Mouse (Mus musculus) adrenal gland, postnatal 14 days (tissue): Measurements from ENCODE around the gene Socs3. TPM values are rescaled to one million over a fixed set of nuclear protein-coding genes. Genes with fewer than 3 reads are reported as not detected.
A peak's percentile ranks its signal among the peaks of the same experiment; 100 is the strongest.

Source experiments
- DNase-seq: peaks from one replicate; pipeline ENCODE4 v3.0.0; 2021; ENCODE audit warnings: mixed read lengths
- long read RNA-seq, 2 experiments: library from polyadenylated mRNA; stranded (forward); transcript quantifications; one replicate each; pipeline ENCODE4 v2.0.0; 2021
- total RNA-seq: library from RNA; stranded (reverse); gene quantifications from 2 replicates; pipeline ENCODE4 v1.2.3, GENCODE M21; 2021

Gene Socs3
- total RNA-seq, result 4.8 and 6.5 TPM in 2 replicates
- long read RNA-seq, experiment 1, transcript Socs3-201 (2 exons, 2,552 nt), result major isoform, 15 of 18 reads
- long read RNA-seq, experiment 1, partial matches to known transcripts, result 3 of 18 reads
- long read RNA-seq, experiment 1, other reads (novel, unspliced or antisense), result 0 of 18 reads
- long read RNA-seq, experiment 2, transcript Socs3-201 (2 exons, 2,552 nt), result major isoform, 16 of 16 reads
- long read RNA-seq, experiment 2, partial matches to known transcripts, result 0 of 16 reads
- long read RNA-seq, experiment 2, other reads (novel, unspliced or antisense), result 0 of 16 reads

DNA sequence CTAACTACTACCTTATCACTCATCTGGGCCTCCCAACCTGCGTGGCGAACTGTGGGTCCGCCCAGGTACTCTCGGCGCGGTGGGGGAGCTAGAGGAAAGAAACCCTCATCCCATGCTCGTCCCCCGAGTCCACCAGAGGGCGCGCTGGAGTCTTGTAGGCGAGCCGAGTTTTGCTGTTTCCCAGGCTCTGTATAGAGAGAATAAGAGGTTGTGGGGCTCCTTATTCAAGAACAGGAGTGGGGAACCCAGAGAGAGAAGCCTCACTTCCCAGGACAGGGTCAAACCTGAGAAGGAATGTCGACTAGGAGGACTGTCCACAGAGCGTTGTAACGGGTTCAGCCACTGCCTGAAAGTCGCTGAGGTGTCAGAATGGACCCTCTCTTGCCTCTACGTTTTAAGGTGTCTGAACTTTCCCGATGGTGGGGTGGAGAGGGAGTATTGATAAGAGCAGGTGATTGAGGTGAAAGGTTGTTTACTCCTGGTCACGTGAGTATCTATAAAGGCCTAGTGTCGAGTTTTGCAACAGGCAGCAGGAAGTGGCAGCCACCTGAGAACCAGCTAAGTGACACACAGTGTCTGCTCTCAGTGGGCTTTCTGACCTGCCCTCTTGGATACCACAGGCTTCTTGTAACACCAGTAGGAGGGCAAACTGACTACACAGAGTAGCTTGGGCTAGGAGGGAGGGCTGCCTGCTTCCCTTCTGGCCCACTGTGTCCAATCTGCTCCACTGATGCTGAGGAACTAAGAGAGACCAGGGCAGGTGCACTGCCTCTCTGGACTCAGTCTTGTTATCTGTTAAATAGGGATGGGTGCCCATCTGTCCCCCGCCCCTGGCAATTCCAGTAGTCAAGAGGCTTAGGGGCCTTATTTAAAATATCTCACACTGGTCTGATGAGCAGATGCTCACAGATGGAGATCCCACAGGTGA, at the start of gene Socs3:
Gene Socs3 (minus strand): TSS at position 103 of the 928 bp plus-strand sequence.
- peak; percentile 96 for DNase-seq

DNA sequence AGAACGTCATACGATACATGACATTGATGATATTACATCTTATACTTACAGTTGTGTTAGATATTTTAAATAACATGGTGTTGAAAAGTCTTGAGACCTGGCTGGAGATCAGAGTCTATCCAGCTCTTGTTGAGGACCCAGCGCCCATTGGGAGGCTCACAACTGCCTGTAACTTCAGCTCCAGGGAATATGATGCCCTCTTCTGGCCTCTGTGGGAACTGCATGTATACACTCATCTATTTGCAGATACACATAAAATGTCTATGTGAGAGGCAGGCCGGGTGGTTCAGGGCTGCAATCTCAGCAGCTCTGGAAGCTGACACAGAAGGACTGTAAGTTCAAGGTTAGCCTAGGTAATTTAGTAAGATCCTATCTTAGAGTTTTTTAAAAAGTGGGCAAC, 48.5 kb upstream of the Socs3 start:
- peak; percentile 48 for DNase-seq

DNA sequence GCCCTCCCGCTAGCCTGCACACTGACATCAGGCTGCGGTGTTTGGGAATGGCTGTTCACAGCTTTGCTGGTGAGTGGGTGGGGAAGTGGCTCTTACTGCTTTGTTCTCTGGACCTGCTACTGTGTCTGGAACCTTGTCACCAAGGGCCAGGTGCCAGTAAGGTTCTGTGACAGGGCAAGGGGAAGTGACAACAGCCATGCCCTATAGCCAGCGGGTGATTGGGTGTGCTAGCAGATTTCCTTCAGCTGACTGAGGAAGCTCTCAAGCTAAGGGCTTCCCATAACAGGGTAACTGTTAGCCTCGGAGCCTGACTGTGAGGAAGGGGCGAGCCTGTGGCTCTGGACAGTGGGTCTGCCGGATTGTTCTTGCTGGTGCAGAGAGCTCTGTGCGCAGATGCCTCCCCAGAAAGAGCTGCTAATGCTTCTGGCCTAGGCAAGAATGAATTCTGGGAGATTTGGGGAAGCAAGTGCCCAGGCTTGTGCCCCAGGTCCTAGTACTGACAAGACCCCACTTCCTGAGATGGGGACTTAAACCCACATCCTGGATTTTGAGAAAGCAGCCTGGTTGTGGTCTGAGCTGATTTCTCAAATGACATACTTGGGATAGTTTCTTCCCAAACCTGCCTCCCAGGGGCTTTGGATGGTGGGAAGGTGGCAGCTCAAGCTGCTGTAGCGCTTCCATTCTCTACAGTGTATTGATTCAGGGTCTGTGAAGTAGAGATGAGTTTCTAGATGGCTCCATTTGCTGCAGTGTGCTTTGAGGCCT, 45.7 kb upstream of the Socs3 start:
- DNase-seq, result no peak

DNA sequence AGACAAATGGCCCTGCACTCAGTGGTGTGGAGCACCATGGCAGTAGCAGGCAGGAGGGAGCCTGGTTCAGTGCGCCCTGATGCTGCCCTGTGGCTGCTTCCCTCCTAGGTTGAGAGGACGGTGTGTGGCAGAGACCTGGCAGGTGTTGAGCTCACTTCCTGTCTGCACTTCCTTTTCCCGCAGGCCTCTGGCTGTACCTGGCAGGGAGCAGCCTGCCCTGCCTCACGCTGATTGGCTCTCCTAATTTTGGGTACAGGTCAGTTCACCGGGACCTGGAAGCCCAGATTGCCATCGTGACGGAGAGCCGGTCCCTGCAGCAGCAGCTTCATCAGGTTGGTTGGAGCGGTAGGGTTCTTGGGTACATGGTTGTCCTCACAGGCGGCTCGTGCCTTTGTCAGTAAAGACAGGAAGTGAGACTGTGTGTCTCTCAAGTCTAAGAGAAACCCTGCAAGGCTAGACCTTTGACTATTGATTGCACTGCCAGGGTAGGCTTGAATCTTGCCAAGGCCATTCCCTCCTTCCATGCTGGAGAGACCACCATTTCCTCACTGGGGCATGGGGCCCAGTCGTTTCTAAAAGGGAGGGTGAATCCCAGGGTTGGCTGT, 44.6 kb upstream of the Socs3 start:
- no peak for DNase-seq

DNA sequence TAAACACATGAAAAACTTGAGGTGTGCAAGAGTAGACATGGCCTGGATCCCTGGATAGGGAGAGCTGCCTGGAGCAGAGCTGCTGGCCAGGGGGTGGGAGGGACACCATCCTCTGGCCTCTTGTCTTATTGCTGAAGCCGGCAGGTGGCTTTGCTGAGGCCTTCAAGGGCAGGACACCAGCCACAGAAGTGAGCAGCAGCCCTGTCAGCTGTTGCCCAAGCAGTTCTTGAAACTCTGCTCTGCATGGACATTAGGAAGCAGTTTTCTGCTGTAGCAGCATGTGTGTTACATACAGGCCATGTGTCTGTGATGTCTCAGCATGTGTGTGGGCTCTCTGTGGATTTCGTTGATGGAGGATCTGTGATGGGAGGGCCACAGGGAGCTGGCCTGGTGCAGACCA, 43.5 kb upstream of the Socs3 start:
- DNase-seq, result no peak

DNA sequence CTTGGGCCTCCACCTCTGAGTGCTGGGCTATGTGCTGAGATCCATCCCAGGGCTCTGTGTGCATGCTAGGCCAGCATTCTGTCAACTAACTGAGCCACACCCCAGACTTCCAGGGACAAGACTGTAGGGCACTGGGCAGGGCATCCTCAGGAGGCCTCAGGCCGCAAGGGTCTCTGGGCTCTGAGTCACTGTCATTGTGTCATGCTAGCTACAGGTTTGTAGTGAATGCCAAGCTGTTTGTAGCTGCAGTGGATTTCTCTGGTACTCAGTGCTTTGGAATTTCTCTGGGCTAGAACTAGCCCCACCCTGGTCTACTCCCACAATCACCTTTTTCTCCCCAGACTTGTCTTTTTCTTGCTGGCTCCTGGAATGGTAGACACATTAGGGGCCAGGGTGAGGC, 42.7 kb upstream of the Socs3 start:
- no peak for DNase-seq

DNA sequence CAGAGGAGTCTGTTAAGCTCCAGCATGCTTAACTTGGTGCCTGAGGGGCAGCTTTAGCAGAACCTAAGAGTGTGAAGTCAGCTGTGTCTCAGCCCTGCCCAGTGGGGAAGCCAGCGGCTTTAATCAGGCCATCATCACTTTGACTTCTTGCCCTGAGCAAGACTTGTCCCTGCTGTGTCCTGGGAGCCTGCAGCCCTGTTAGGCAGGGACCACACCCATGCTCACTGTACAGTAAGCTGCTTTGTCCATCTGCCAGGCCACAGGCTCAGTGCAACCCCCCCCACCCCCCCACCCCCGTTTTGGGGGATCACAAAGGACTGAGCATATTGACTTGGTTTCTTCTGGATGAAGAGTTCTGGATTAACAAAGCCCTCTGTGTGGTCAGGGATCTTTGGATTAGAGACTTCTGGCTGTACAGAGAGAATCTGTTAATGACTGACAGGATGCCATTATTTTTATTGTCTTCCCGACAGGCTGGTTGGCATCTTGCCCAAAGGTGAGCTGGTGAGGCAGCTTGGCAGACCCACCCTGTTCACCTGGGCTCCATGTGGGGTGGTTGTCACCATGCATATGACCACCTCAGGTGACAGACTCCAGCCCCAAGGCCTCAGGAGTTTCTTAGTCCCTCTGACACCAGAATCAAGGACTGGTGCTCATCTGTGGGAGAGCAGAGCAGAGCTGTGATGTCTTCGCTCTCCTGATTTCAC, 40.2 kb upstream of the Socs3 start:
- no peak for DNase-seq

DNA sequence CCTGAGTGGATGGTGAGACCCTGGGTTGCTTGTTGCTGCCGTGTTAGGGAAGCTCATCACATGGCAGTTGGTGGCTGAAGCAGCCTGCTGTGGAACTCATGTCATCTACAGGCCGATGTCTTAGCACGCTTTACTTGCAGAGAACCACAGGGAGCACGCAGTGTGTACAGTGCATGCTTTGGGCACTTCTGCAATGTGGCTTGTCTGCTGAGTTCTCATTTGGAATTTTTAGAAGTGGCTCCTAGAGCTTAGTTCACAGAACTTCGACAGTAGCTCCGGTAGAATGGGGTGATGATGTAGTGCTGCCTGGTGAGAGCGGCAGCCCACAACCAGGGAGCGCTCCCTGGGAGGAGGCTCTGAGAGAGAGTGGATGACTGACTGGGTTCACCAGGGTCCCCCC, 39.0 kb upstream of the Socs3 start:
- DNase-seq, result no peak

DNA sequence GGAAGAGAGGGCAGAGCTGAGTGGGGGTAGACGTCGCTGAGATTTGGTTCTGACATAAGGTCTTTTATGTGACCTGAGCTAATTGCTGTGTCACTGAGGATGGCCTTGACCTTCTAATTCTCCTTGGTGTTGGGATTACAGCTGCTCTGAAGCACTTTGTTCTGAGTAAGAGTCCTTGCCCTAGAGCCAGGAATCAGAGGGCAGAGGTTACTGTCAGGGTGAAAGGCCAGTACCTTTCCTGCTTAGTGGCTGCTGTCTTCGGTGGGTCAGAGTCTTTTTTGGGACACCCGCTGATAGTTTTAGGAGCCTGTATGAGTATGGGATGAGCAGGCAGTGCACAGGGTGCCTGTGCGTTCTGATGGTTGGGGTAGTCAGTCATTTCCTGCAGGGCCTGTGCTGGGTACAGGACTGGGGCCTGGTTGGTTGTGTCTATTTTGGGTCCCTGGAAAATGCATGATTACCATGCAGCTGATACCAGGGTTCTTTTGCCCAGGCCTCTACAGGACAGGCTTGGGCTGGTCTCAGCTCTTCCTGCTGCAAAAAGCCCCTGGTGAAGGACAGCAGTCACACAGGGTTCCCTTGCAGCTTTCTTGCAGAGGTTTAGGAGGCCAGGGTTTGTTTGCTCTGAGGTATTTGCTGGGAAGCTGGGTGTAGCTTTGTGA, 38.4 kb upstream of the Socs3 start:
- DNase-seq, result peak; percentile 49

DNA sequence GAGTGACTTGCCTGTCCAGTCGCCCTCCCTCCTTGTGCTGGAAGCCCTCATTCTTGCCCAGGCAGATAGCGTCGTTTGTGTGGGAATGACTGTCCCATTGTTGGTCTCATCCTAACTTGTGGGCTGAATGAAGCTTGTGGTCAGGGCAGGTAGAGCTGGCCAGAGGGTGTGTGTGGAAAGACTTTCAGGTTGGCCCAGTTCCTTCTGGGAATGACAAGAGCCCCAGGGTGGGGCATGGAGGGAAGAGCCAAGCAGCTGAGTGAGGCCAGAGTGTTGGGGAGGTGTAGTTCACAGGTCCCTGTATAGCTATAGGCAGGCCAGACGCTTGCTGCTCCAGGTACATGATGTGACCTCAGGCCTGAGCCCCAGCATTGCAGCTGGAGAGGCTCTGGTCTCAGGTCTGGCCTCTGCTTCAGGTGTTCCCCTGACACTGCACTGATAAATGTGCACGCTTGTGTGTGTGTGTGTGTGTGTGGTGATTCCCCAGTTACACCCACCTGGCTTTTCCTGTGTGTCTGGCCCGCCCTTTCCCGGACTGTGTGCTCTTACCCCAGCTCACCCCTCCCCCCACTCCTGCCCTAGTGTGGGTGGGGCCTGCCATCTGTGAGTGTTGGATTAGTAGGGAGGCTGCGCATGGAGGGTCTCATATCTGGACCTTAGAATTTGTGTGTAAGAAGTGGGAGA, 37.8 kb upstream of the Socs3 start:
- DNase-seq, result peak; percentile 51

GRCm38 (mm10) chr11:118004217-118004616, 34.4 kb upstream of the Socs3 start:
- no peak for DNase-seq

DNA sequence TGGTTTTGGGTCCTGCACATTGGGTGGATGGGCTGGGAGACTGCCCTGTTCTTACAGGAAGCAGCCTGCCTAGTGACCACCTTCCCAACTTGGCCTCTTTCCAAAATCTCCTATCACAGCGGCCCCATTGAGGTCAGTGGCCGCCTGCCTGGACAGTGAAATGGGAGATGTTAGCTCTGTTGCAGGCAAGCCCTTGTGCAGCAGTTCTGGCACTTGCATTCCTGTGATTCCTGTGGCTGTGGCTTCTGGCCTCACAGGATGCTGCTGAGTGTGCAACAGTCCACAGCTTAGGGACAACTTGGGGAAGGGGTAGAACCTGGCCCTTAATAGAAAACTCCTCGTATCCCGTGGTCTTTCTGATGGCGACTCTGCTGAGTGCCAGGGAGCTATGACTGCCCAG, 33.9 kb upstream of the Socs3 start:
- no peak for DNase-seq

GRCm38 (mm10) chr11:118003176-118003575, 33.3 kb upstream of the Socs3 start:
- DNase-seq, result peak; percentile 79

- DNase-seq, result peak; percentile 54
Measured at GRCm38 (mm10) chr11:118000565-118001215, 30.8 kb upstream of the Socs3 start.

DNA sequence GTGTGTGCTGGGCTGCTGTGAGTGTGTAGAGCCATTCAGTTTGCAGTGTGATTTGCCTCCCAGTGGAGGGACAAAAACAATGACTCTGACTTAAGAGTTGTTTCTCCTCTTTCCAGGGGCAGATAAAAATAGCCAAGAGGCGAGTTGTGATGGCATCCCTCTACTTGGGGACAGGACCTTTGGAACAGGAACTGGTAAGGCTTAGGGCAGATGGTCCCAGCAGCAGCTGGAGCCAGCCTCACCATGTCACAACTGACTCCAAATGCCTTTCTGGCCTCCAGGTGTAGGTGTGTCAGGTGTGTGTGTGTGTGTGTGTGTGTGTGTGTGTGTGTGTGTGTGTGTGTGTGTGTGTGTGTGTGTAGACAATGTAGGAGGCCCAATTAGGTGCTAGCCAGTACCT, 30.2 kb upstream of the Socs3 start:
- DNase-seq, result no peak

GRCm38 (mm10) chr11:117999260-117999934, 29.6 kb upstream of the Socs3 start:
- DNase-seq, result no peak

- DNase-seq, result no peak
Measured at GRCm38 (mm10) chr11:117998356-117998755, 28.5 kb upstream of the Socs3 start.

DNA sequence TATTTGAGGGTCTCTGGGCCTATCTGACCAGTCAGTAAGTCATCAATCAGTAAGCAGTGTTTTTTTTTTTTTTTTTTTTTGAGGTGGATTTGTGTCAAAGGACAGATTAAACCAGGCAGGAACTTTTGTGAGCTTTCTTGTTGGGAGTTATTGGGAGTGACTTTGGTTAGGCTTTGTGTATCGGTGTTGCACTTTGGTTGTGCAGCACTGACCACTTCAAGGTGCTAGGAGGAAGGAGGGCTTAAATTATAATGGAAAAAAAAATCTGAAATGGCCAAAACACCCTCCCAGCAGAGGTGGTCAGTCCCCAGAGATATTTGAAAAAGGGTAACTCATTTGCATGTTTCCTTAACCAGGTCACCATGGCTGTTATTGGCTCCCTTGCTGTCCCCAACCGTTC, 27.2 kb upstream of the Socs3 start:
- DNase-seq, result no peak

DNA sequence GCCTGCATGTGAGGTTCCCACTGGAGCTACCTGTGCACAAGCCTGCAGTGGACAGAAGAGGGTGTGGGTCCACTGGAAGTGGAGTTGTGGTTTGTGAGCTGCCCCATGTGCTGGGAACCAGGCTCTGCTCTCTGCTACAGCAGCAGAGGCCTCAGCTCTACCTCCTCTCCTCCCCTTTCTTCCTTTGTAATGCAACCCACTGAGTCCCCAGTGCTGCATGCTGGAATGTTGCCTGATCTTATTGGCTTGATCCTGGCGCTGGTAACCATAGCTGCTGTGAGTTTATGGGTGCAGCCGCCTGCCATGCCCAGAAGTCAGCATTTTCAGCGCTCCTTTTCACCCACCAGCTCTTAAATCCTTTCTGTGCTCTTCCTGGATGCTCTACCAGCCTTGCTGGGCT, 26.2 kb upstream of the Socs3 start:
- DNase-seq, result no peak
